ENCODE assay signal across 18 mouse cellular contexts in the genomic region with DNA sequence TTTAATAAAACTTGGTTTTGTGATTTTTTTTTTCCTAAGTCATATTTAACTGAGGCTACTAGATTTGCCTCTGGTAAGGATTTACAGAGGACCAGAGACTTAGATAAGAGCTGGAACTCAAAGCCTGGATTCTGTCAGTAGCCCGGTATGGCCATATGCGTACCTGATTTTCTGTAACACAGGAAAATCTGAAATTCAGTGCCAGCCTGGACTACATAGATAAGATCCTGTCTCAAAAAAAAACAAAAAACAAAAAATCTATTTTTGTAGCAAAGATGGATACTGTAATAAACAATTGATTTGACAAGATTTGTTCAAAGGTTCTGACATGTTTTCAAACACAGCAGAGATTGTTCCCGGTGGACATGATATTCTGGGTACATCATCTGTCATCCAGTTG. TPM values are rescaled to one million over a fixed set of nuclear protein-coding genes. Genes with fewer than 3 reads are reported as not detected.
DNase-seq lines count a peak whose midpoint lies in the region; ATAC-seq and TF ChIP-seq lines count a peak whose summit lies in the region.
"Had no signal": no experiment of that assay in that cellular context is flagged by ENCODE, and none has a peak within 500 bp of the region (broad histone marks: within the 10 kb centered on the region; RNA-seq: fewer than 3 reads in every experiment).

No protein-coding gene starts in this region.

- H3ac ChIP-seq in myocyte (ENCODE audit: control insufficient read depth, insufficient read length): no peak overlapping the region

- H3K4me2 ChIP-seq in forebrain, embryonic 13.5 days: 0 out of 2 replicates have a peak overlapping the region, but pooled peaks have one; percentile 15
- no peak overlapping the region for H3K4me2 ChIP-seq in forebrain, embryonic 16.5 days (ENCODE audit: low read length)
- peak overlapping the region; percentile 60 for H3K4me2 ChIP-seq in intestine, embryonic 14.5 days (ENCODE audit: low read length)
- peak overlapping the region; percentile 76 for H3K4me2 ChIP-seq in myocyte (ENCODE audit: low read depth)

- H3K27me3 ChIP-seq in forebrain, embryonic 13.5 days: no peaks in the 10 kb centered on the region
- H3K27me3 ChIP-seq in forebrain, embryonic 16.5 days (replicated peaks; ENCODE audit: control insufficient read depth, insufficient read depth, low read length): no peaks in the 10 kb centered on the region
- no peaks in the 10 kb centered on the region for H3K27me3 ChIP-seq in intestine, embryonic 14.5 days (replicated peaks; ENCODE audit: control insufficient read depth, insufficient read depth, low read length)
- H3K27me3 ChIP-seq in myocyte (ENCODE audit: control insufficient read depth, insufficient read depth, insufficient read length): no peaks in the 10 kb centered on the region
- H3K27me3 ChIP-seq: Patski had no signal

- no peak for DNase-seq in left cerebral cortex, adult 2 months (ENCODE audit: extremely low spot score in 1 of 2, low spot score in 2 of 2)
- DNase-seq in left cerebral cortex, adult 8-10 months (ENCODE audit: low spot score in 2 of 2): no peak
- no peak for DNase-seq in intestine, embryonic 14.5 days (ENCODE audit: low spot score)
- DNase-seq in thymus, postnatal 4 days: no peak
- no peak for DNase-seq in cerebellum, adult 18-20 months
- DNase-seq: adrenal gland, postnatal 14 days; cerebellum, adult 9-11 months; gastrocnemius, postnatal 10 days; heart, postnatal 10 days; thymus, postnatal 14 days had no signal

- peaks cover 5% of the 10 kb centered on the region; the same call in 1 of the 2 replicates for H3K36me3 ChIP-seq in forebrain, embryonic 13.5 days (ENCODE audit: poor library complexity, severe bottlenecking)
- no peaks in the 10 kb centered on the region for H3K36me3 ChIP-seq in forebrain, embryonic 16.5 days (ENCODE audit: control insufficient read depth, insufficient read depth)
- 0 out of 2 replicates have a peak, but pooled peaks cover 5% of the 10 kb centered on the region for H3K36me3 ChIP-seq in intestine, embryonic 14.5 days (ENCODE audit: control insufficient read depth, insufficient read depth, low read length)
- H3K36me3 ChIP-seq in myocyte (ENCODE audit: control insufficient read depth, insufficient read depth): no peaks in the 10 kb centered on the region

- H3K79me2 ChIP-seq in myocyte (ENCODE audit: control insufficient read depth, insufficient read depth): peaks cover 77% of the 10 kb centered on the region

- intact Hi-C loops in left cerebral cortex, adult 2 months (cut with DNase I): loop anchor here (5.0 kb wide), 1 partner anchor 49 kb away; no protein-coding TSS in a partner anchor

- H3K9ac ChIP-seq in forebrain, embryonic 13.5 days: no peak overlapping the region
- H3K9ac ChIP-seq in forebrain, embryonic 16.5 days (replicated peaks; ENCODE audit: low read depth, low read length): no peak overlapping the region
- no peak overlapping the region for H3K9ac ChIP-seq in intestine, embryonic 14.5 days (ENCODE audit: low read length)

- H3K9me3 ChIP-seq in forebrain, embryonic 13.5 days (replicated peaks): no peaks in the 10 kb centered on the region
- no peaks in the 10 kb centered on the region for H3K9me3 ChIP-seq in forebrain, embryonic 16.5 days (ENCODE audit: control insufficient read depth, low read length)
- no peaks in the 10 kb centered on the region for H3K9me3 ChIP-seq in intestine, embryonic 14.5 days (ENCODE audit: control insufficient read depth, low read length)

- no peak overlapping the region for H3K27ac ChIP-seq in forebrain, embryonic 13.5 days
- no peak overlapping the region for H3K27ac ChIP-seq in forebrain, embryonic 16.5 days (ENCODE audit: low read length)
- H3K27ac ChIP-seq in left cerebral cortex, adult 2 months: peak overlapping the region; percentile 26; the same call in 1 of the 2 replicates
- no peak overlapping the region for H3K27ac ChIP-seq in intestine, embryonic 14.5 days (ENCODE audit: low read depth)

- 87% methylated on average over 3 of the region's 3 CpGs for WGBS in forebrain, embryonic 13.5 days
- 92% methylated on average over 3 of the region's 3 CpGs for whole genome bisulfite sequencing in forebrain, embryonic 16.5 days
- 59% methylated on average over 3 of the region's 3 CpGs for WGBS in intestine, embryonic 14.5 days

- no peak for TF ChIP-seq CTCF in left cerebral cortex, adult 2 months (IDR thresholded peaks at IDR 0.05)

- ATAC-seq in forebrain, embryonic 13.5 days: no peak
- no peak for ATAC-seq in forebrain, embryonic 16.5 days
- ATAC-seq in intestine, embryonic 14.5 days (replicated peaks; ENCODE audit: low FRiP score, low TSS enrichment, low read depth): no peak
- ATAC-seq: Patski had no signal

- H3K4me3 ChIP-seq in forebrain, embryonic 13.5 days: no peak overlapping the region
- no peak overlapping the region for H3K4me3 ChIP-seq in forebrain, embryonic 16.5 days (replicated peaks; ENCODE audit: low read length)
- H3K4me3 ChIP-seq in left cerebral cortex, adult 2 months: peak overlapping the region; percentile 96
- H3K4me3 ChIP-seq in intestine, embryonic 14.5 days (ENCODE audit: low read depth, low read length): no peak overlapping the region
- H3K4me3 ChIP-seq in myocyte: no peak overlapping the region

- peaks cover 32% of the 10 kb centered on the region for H3K4me1 ChIP-seq in forebrain, embryonic 13.5 days
- H3K4me1 ChIP-seq in forebrain, embryonic 16.5 days (replicated peaks; ENCODE audit: control insufficient read depth, insufficient read depth, low read length): peaks cover 24% of the 10 kb centered on the region
- H3K4me1 ChIP-seq in intestine, embryonic 14.5 days (replicated peaks; ENCODE audit: control insufficient read depth, insufficient read depth, low read length): peaks cover 21% of the 10 kb centered on the region; the same call in 1 of the 2 replicates

- TF ChIP-seq POLR2A in myocyte (IDR thresholded peaks at IDR 0.05; ENCODE audit: insufficient read length, low read depth): no peak

TF ChIP-seq in myocyte, 11 proteins besides CTCF, POLR2A, EP300 and RAD21:
- TF ChIP-seq USF1 (IDR thresholded peaks at IDR 0.05; ENCODE audit: low read depth) (no peak), TCF3 (IDR thresholded peaks at IDR 0.05; ENCODE audit: insufficient read length, low read depth) (no peak), TCF12 (IDR thresholded peaks at IDR 0.05; ENCODE audit: insufficient read depth, poor library complexity, severe bottlenecking) (no peak), MYOG (IDR thresholded peaks at IDR 0.05; ENCODE audit: control insufficient read depth in 1 of 3, insufficient read depth in 1 of 3, insufficient read length in 2 of 3, low read depth in 2 of 3) (no peak), E2F4 (IDR thresholded peaks at IDR 0.05; ENCODE audit: insufficient read depth) (no peak), MYOD1 (IDR thresholded peaks at IDR 0.05; ENCODE audit: control insufficient read depth in 1 of 3, insufficient read length in 2 of 3, low read depth in 2 of 3) (no peak), SRF (IDR thresholded peaks at IDR 0.05; ENCODE audit: control insufficient read depth, insufficient read length, low read depth) (no peak), CEBPB (IDR thresholded peaks at IDR 0.05; ENCODE audit: insufficient read depth, poor library complexity, severe bottlenecking) (no peak), MAX (IDR thresholded peaks at IDR 0.05; ENCODE audit: low read depth) (no peak), REST (IDR thresholded peaks at IDR 0.05; ENCODE audit: insufficient read depth, insufficient read length) (no peak), POLR2AphosphoS2 (IDR thresholded peaks at IDR 0.05; ENCODE audit: insufficient read length, low read depth) (no peak)

RNA-seq across cellular contexts. Expression of a gene that starts 3.1 kb away (rescaled TPM):
- polyA plus RNA-seq in forebrain, embryonic 13.5 days (2015; fragmentation: Nextera tagmentation; extraction: Ambion mirVana): 68.7 and 73.5 TPM in 2 replicates
- polyA plus RNA-seq in forebrain, embryonic 16.5 days (2015; fragmentation: Nextera tagmentation; extraction: Ambion mirVana): 86.0 and 94.3 TPM in 2 replicates
- 100 to 1,000 TPM; 281 to 285 TPM for total RNA-seq in left cerebral cortex, adult 2 months (2021)
- total RNA-seq in left cerebral cortex, adult 8-10 months (2022): 100 to 1,000 TPM; 281 to 334 (median 318) TPM
- 100 and 104 TPM in 2 replicates for polyA plus RNA-seq in intestine, embryonic 14.5 days (2014; fragmentation: Nextera tagmentation; extraction: Ambion mirVana)
- polyA plus RNA-seq in myocyte (2012; fragmentation: generic; extraction: Trizol): 95.8 TPM

RNA-seq across cellular contexts. Expression of a gene that starts 3.3 kb away (rescaled TPM):
- 9.9 and 10.2 TPM in 2 replicates for polyA plus RNA-seq in forebrain, embryonic 13.5 days (2015; fragmentation: Nextera tagmentation; extraction: Ambion mirVana)
- 6.6 TPM in 2 replicates for polyA plus RNA-seq in forebrain, embryonic 16.5 days (2015; fragmentation: Nextera tagmentation; extraction: Ambion mirVana)
- 10 to 100 TPM; 10.5 to 11.5 TPM for total RNA-seq in left cerebral cortex, adult 2 months (2021)
- total RNA-seq in left cerebral cortex, adult 8-10 months (2022): 10 to 100 TPM; 10.9 to 16.4 (median 12.1) TPM
- polyA plus RNA-seq in intestine, embryonic 14.5 days (2014; fragmentation: Nextera tagmentation; extraction: Ambion mirVana): 9.5 and 11.0 TPM in 2 replicates
- polyA plus RNA-seq in myocyte (2012; fragmentation: generic; extraction: Trizol): 2.6 TPM

RNA-seq across cellular contexts. Expression of a gene that starts 41.6 kb away (rescaled TPM):
- polyA plus RNA-seq in forebrain, embryonic 13.5 days (2015; fragmentation: Nextera tagmentation; extraction: Ambion mirVana): not detected in 2 replicates
- 0.97 TPM in 1 of 2 replicates, not detected in the other for polyA plus RNA-seq in forebrain, embryonic 16.5 days (2015; fragmentation: Nextera tagmentation; extraction: Ambion mirVana)
- total RNA-seq in left cerebral cortex, adult 2 months (2021): not detected
- 1 to 10 TPM in 1 of 4 experiments, not detected in 3; 1.3 TPM for total RNA-seq in left cerebral cortex, adult 8-10 months (2022)
- not detected in 2 replicates for polyA plus RNA-seq in intestine, embryonic 14.5 days (2014; fragmentation: Nextera tagmentation; extraction: Ambion mirVana)
- not detected for polyA plus RNA-seq in myocyte (2012; fragmentation: generic; extraction: Trizol)
- total RNA-seq: gastrocnemius, postnatal 10 days; heart, postnatal 10 days had no signal
- polyA plus RNA-seq: large intestine, adult 2 months; limb, embryonic 11.5 days; macrophage; neural tube, embryonic 11.5 days; Patski had no signal
